ENCODE assay signal across 8 mouse cellular contexts in the genomic region with DNA sequence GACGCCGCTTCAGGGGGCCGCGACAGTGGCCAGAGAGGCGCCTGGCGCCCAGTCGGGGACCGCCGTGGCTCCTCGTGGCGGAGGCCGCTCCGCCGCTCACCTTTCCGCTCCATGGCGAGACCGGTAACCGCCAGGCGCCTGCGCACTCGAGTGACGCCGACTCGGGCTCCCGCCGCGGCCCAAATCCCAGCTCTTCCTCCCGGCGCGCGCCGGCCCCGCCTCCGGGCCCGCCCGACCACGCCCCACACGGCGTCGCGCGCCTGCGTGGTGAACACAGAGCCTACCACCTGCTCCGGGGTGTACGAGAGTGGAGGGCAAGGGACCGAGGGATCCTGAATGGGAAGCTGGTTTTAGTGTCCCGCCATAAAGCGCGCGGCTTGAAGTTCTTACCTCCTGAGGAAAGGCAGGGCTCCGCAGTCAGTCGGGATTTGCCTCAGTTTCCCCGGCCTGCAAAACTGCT. TPM values are rescaled to one million over a fixed set of nuclear protein-coding genes. Genes with fewer than 3 reads are reported as not detected.
DNase-seq lines count a peak whose midpoint lies in the region; ATAC-seq and TF ChIP-seq lines count a peak whose summit lies in the region.

A gene (minus strand): TSS at position 410 of the 460 bp plus-strand sequence.

- peak; percentile 80 for DNase-seq in ES-E14 (ENCODE audit: low read depth, low spot score)
- DNase-seq in cerebellum, adult 11-12 months, result peak; percentile 91
- peak; percentile 90 to 92 for DNase-seq in heart, postnatal 36 days
- DNase-seq in layer of hippocampus, adult 2 months (ENCODE audit: low spot score in 2 of 2), result peak; percentile 88 to 91
- DNase-seq in lung, embryonic 14.5 days, result peak; percentile 95
- DNase-seq in thymus, postnatal 0 days (ENCODE audit: low spot score), result peak; percentile 93

- peak within 1 kb of the TSS; percentile 85 for H3K9ac ChIP-seq in ES-E14 (ENCODE audit: insufficient read depth, low read depth, low read length, poor library complexity, severe bottlenecking)
- peak within 1 kb of the TSS; percentile 97 for H3K9ac ChIP-seq in forebrain, embryonic 16.5 days (replicated peaks; ENCODE audit: low read depth, low read length)
- peak within 1 kb of the TSS; percentile 95 for H3K9ac ChIP-seq in lung, embryonic 14.5 days

- no peaks in the 10 kb centered on the region for H3K9me3 ChIP-seq in ES-E14 (ENCODE audit: control insufficient read depth, insufficient read depth, low read depth, low read length)
- H3K9me3 ChIP-seq in forebrain, embryonic 16.5 days (ENCODE audit: control insufficient read depth, low read length), result no peaks in the 10 kb centered on the region
- H3K9me3 ChIP-seq in lung, embryonic 14.5 days (ENCODE audit: low read depth, low read length), result no peaks in the 10 kb centered on the region

- peak within 1 kb of the TSS; percentile 70 for H3K27ac ChIP-seq in ES-E14 (ENCODE audit: insufficient read depth, low read depth, low read length, poor library complexity, severe bottlenecking)
- H3K27ac ChIP-seq in forebrain, embryonic 16.5 days (ENCODE audit: low read length), result peak within 1 kb of the TSS; percentile 87
- peak within 1 kb of the TSS; percentile 95 for H3K27ac ChIP-seq in layer of hippocampus, adult 2 months
- H3K27ac ChIP-seq in lung, embryonic 14.5 days (ENCODE audit: low read depth), result peak within 1 kb of the TSS; percentile 90
- H3K27ac ChIP-seq in olfactory bulb, adult 2 months (ENCODE audit: insufficient read depth, low read depth, low read length), result peak within 1 kb of the TSS; percentile 40

- H3K27me3 ChIP-seq in forebrain, embryonic 16.5 days (replicated peaks; ENCODE audit: control insufficient read depth, insufficient read depth, low read length), result no peaks in the 10 kb centered on the region
- H3K27me3 ChIP-seq in lung, embryonic 14.5 days (ENCODE audit: insufficient read depth, low read length), result no peaks in the 10 kb centered on the region

- in situ Hi-C loops in ES-E14 (cut with MboI; ENCODE audit: low sequenced_read_pairs in 2 of 2, unreplicated experiment in 2 of 2), result no loop called here

- peaks cover 12% of the 10 kb centered on the region for H3K36me3 ChIP-seq in ES-E14 (ENCODE audit: control insufficient read depth, insufficient read depth, low read length, poor library complexity, severe bottlenecking)
- H3K36me3 ChIP-seq in forebrain, embryonic 16.5 days (ENCODE audit: control insufficient read depth, insufficient read depth), result peaks cover 5% of the 10 kb centered on the region; the same call in 1 of the 2 replicates
- H3K36me3 ChIP-seq in lung, embryonic 14.5 days (ENCODE audit: insufficient read depth), result peaks cover 20% of the 10 kb centered on the region; the same call in 1 of the 2 replicates

- ATAC-seq in forebrain, embryonic 16.5 days, result peak; percentile 97
- peak; percentile 96 for ATAC-seq in lung, embryonic 14.5 days (ENCODE audit: insufficient read depth)

- peak within 1 kb of the TSS; percentile 93 for H3K4me2 ChIP-seq in forebrain, embryonic 16.5 days (ENCODE audit: low read length)
- H3K4me2 ChIP-seq in lung, embryonic 14.5 days, result peak within 1 kb of the TSS; percentile 94

- under 1% methylated on average over 48 of the region's 53 CpGs for WGBS in forebrain, embryonic 16.5 days
- under 1% methylated on average over 52 of the region's 53 CpGs for WGBS in lung, embryonic 14.5 days
- under 1% methylated on average over 53 of the region's 53 CpGs for WGBS in olfactory bulb, adult 2 months

- intact Hi-C loops in heart, postnatal 36 days (cut with DNase I), result no loop called here

- H3K4me1 ChIP-seq in ES-E14 (ENCODE audit: control insufficient read depth in 2 of 2, insufficient read depth in 2 of 2, low read length in 2 of 2, poor library complexity in 1 of 2), result peaks cover 7 to 12% of the 10 kb centered on the region in 2 experiments; a peak in 3 of 4 replicates
- H3K4me1 ChIP-seq in forebrain, embryonic 16.5 days (replicated peaks; ENCODE audit: control insufficient read depth, insufficient read depth, low read length), result peaks cover 24% of the 10 kb centered on the region
- peaks cover 9% of the 10 kb centered on the region for H3K4me1 ChIP-seq in lung, embryonic 14.5 days (ENCODE audit: insufficient read depth)
- peaks cover 11% of the 10 kb centered on the region for H3K4me1 ChIP-seq in olfactory bulb, adult 2 months (ENCODE audit: control insufficient read depth, insufficient read depth, low read length)

- peak within 1 kb of the TSS; percentile 82 to 86 for H3K4me3 ChIP-seq in ES-E14 (ENCODE audit: insufficient read depth in 1 of 2, low read depth in 1 of 2, low read length in 2 of 2, poor library complexity in 1 of 2, severe bottlenecking in 1 of 2)
- H3K4me3 ChIP-seq in forebrain, embryonic 16.5 days (replicated peaks; ENCODE audit: low read length), result peak within 1 kb of the TSS; percentile 84
- peak within 1 kb of the TSS; percentile 74 for H3K4me3 ChIP-seq in layer of hippocampus, adult 2 months
- H3K4me3 ChIP-seq in lung, embryonic 14.5 days (ENCODE audit: low read depth, low read length), result peak within 1 kb of the TSS; percentile 99
- H3K4me3 ChIP-seq in olfactory bulb, adult 2 months (ENCODE audit: insufficient read depth, low read depth, low read length), result peak within 1 kb of the TSS; percentile 62

- TF ChIP-seq POLR2A in olfactory bulb, adult 2 months (IDR thresholded peaks at IDR 0.05; ENCODE audit: insufficient read depth, low read depth, low read length), result peak; percentile 60

- no peak for TF ChIP-seq CTCF in layer of hippocampus, adult 2 months (conservative IDR thresholded peaks at IDR 0.05)
- no peak for TF ChIP-seq CTCF in lung, embryonic 14.5 days (IDR thresholded peaks at IDR 0.05; ENCODE audit: low read depth)
- no peak for TF ChIP-seq CTCF in olfactory bulb, adult 2 months (IDR thresholded peaks at IDR 0.05; ENCODE audit: insufficient read depth, low read depth, low read length)

TF ChIP-seq in ES-E14, 5 proteins besides CTCF, POLR2A, EP300 and RAD21:
- no peak for TF ChIP-seq ZC3H11A (IDR thresholded peaks at IDR 0.05; ENCODE audit: borderline replicate concordance, low read depth, low read length)
- peak; percentile 64; the same call in 1 of the 2 replicates for TF ChIP-seq HCFC1 (IDR thresholded peaks at IDR 0.05; ENCODE audit: borderline replicate concordance, insufficient read depth, low read length)

RNA-seq across cellular contexts. Expression of the gene that starts here (rescaled TPM):
- 103 and 115 TPM in 2 replicates for total RNA-seq in ES-E14 (2012; rRNA removed)
- 107 and 113 TPM in 2 replicates for polyA plus RNA-seq in forebrain, embryonic 16.5 days (2015; fragmentation: Nextera tagmentation; extraction: Ambion mirVana)
- 10 to 100 TPM; 32.1 to 35.5 TPM for total RNA-seq in heart, postnatal 36 days (2021)
- 10 to 100 TPM; 79.5 to 87.7 TPM for total RNA-seq in layer of hippocampus, adult 2 months (2021)
- polyA plus RNA-seq in lung, embryonic 14.5 days (2014; fragmentation: Nextera tagmentation; extraction: Ambion mirVana), result 105 and 122 TPM in 2 replicates
- polyA plus RNA-seq in olfactory bulb, adult 2 months (2012; ENCODE audit: insufficient read depth, insufficient read length, low replicate concordance, missing spikeins), result 455 TPM in 1 of 2 replicates, not detected in the other
- polyA plus RNA-seq in thymus, postnatal 0 days (2015; fragmentation: Nextera tagmentation; extraction: Ambion mirVana), result 99.1 and 103 TPM in 2 replicates

Comparison
In these comparisons a context has a peak if more than half of its experiments do, and no peak if none do; other contexts are left out.
1. Peak in every context shown above with its lines: DNase-seq, ATAC-seq, H3K4me3 ChIP-seq and H3K27ac ChIP-seq.
2. H3K27ac ChIP-seq: peak in every context shown above with its lines; median percentile 95 in layer of hippocampus, adult 2 months; 90 in lung, embryonic 14.5 days; 87 in forebrain, embryonic 16.5 days; 70 in ES-E14; 40 in olfactory bulb, adult 2 months.